In the genomic region with DNA sequence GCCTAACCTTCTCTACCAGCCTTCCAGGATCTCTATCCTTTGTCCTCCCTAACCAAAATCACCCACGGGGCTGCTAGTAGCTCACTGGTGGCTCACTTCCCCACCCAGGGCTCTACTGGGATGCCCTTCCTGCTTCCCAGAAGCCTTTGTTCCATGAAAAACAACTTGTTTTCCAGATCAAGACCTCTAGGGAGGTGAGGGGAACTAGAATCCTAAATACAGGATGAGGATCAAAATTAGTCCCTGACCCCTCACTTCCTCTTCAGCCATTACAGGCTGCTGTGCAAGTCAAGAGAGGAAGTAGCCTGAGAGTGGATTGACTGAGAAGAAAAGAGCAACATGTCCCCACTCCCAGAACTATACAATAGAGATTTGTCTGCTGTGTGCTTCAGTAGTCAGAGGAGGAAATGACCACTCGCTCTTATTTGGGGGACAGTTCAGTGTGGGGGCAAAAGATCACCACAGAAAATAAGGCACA, we compare ENCODE assay signal across 9 mouse cellular contexts.
A peak's percentile ranks its signal among the peaks of the same experiment; 100 is the strongest.
DNase-seq lines count a peak whose midpoint lies in the region; ATAC-seq and TF ChIP-seq lines count a peak whose summit lies in the region.
"Had no signal": no experiment of that assay in that cellular context is flagged by ENCODE, and none has a peak within 500 bp of the region (broad histone marks: within the 10 kb centered on the region; RNA-seq: fewer than 3 reads in every experiment).

No protein-coding gene starts in this region.

- H3K27me3 ChIP-seq in lung, embryonic 14.5 days (ENCODE audit: insufficient read depth, low read length) = no peaks in the 10 kb centered on the region
- no peaks in the 10 kb centered on the region for H3K27me3 ChIP-seq in intestine, embryonic 16.5 days (replicated peaks; ENCODE audit: control insufficient read depth, insufficient read depth, low read length)
- no peaks in the 10 kb centered on the region for H3K27me3 ChIP-seq in neural tube, embryonic 15.5 days (replicated peaks)
- H3K27me3 ChIP-seq: liver, embryonic 15.5 days had no signal

- no peaks in the 10 kb centered on the region for H3K36me3 ChIP-seq in lung, embryonic 14.5 days (ENCODE audit: insufficient read depth)
- H3K36me3 ChIP-seq in intestine, embryonic 16.5 days (ENCODE audit: control insufficient read depth, insufficient read depth, low read length) = no peaks in the 10 kb centered on the region
- no peaks in the 10 kb centered on the region for H3K36me3 ChIP-seq in neural tube, embryonic 15.5 days
- H3K36me3 ChIP-seq: liver, embryonic 15.5 days had no signal

- no peaks in the 10 kb centered on the region for H3K9me3 ChIP-seq in lung, embryonic 14.5 days (ENCODE audit: low read depth, low read length)
- no peaks in the 10 kb centered on the region for H3K9me3 ChIP-seq in intestine, embryonic 16.5 days (ENCODE audit: control insufficient read depth, low read length)
- no peaks in the 10 kb centered on the region for H3K9me3 ChIP-seq in neural tube, embryonic 15.5 days (replicated peaks)
- H3K9me3 ChIP-seq: liver, embryonic 15.5 days had no signal

- TF ChIP-seq CTCF in lung, embryonic 14.5 days (IDR thresholded peaks at IDR 0.05; ENCODE audit: low read depth) = no peak
- TF ChIP-seq CTCF in lung, adult 2 months (IDR thresholded peaks at IDR 0.05; ENCODE audit: insufficient read depth, low read length) = no peak

- H3K27ac ChIP-seq in lung, embryonic 14.5 days (ENCODE audit: low read depth) = peak overlapping the region; percentile 70; the same call in 1 of the 2 replicates
- no peak overlapping the region for H3K27ac ChIP-seq in intestine, embryonic 16.5 days (ENCODE audit: low read length)
- peak overlapping the region; percentile 41 for H3K27ac ChIP-seq in neural tube, embryonic 15.5 days (replicated peaks)
- H3K27ac ChIP-seq: liver, embryonic 15.5 days had no signal

- WGBS in lung, embryonic 14.5 days = 62% methylated on average over 2 of the region's 2 CpGs
- 30% methylated on average over 2 of the region's 2 CpGs for WGBS in lung, adult 2 months
- WGBS in intestine, embryonic 16.5 days = 71% methylated on average over 2 of the region's 2 CpGs
- WGBS in neural tube, embryonic 15.5 days = 68% methylated on average over 2 of the region's 2 CpGs

- H3K9ac ChIP-seq in lung, embryonic 14.5 days = no peak overlapping the region
- no peak overlapping the region for H3K9ac ChIP-seq in intestine, embryonic 16.5 days (ENCODE audit: low read depth, low read length)
- no peak overlapping the region for H3K9ac ChIP-seq in neural tube, embryonic 15.5 days (replicated peaks)
- H3K9ac ChIP-seq: liver, embryonic 15.5 days had no signal

- DNase-seq in adrenal gland, postnatal 14 days = peak; percentile 30
- DNase-seq in adrenal gland, adult 2 months = no peak
- peak; percentile 56 for DNase-seq in lung, embryonic 14.5 days
- DNase-seq in lung, adult 2 months = no peak
- DNase-seq in left cerebral cortex, postnatal 25 days (ENCODE audit: low spot score in 2 of 2) = no peak
- no peak for DNase-seq in yolk sac, embryonic 10.5 days (ENCODE audit: low spot score)

- TF ChIP-seq POLR2A in lung, adult 2 months (IDR thresholded peaks at IDR 0.05; ENCODE audit: borderline replicate concordance, extremely low read depth, low read depth, low read length) = no peak

- H3K4me1 ChIP-seq in lung, embryonic 14.5 days (ENCODE audit: insufficient read depth) = no peaks in the 10 kb centered on the region
- peaks cover 9% of the 10 kb centered on the region for H3K4me1 ChIP-seq in lung, adult 2 months (ENCODE audit: control insufficient read depth, insufficient read depth, low read length)
- H3K4me1 ChIP-seq in intestine, embryonic 16.5 days (ENCODE audit: control insufficient read depth, insufficient read depth, low read length) = 0 out of 2 replicates have a peak, but pooled peaks cover 3% of the 10 kb centered on the region
- H3K4me1 ChIP-seq in neural tube, embryonic 15.5 days = peaks cover 7% of the 10 kb centered on the region; the same call in 1 of the 2 replicates
- H3K4me1 ChIP-seq: liver, embryonic 15.5 days had no signal

- H3K4me3 ChIP-seq in lung, embryonic 14.5 days (ENCODE audit: low read depth, low read length) = no peak overlapping the region
- H3K4me3 ChIP-seq in lung, adult 2 months (replicated peaks; ENCODE audit: extremely low read depth, low read depth, low read length) = no peak overlapping the region
- no peak overlapping the region for H3K4me3 ChIP-seq in intestine, embryonic 16.5 days (ENCODE audit: low read length)
- H3K4me3 ChIP-seq in neural tube, embryonic 15.5 days (replicated peaks) = no peak overlapping the region
- H3K4me3 ChIP-seq: liver, embryonic 15.5 days had no signal

- ATAC-seq in lung, embryonic 14.5 days (ENCODE audit: insufficient read depth) = peak; percentile 41; the same call in 1 of the 2 replicates
- ATAC-seq in intestine, embryonic 16.5 days = peak; percentile 68
- ATAC-seq in neural tube, embryonic 15.5 days (ENCODE audit: low FRiP score) = no peak

- intact Hi-C loops in left cerebral cortex, postnatal 25 days (cut with DNase I) = no loop called here

- no peak overlapping the region for H3K4me2 ChIP-seq in lung, embryonic 14.5 days
- no peak overlapping the region for H3K4me2 ChIP-seq in intestine, embryonic 16.5 days (ENCODE audit: low read depth, low read length)
- H3K4me2 ChIP-seq in neural tube, embryonic 15.5 days = no peak overlapping the region
- H3K4me2 ChIP-seq: liver, embryonic 15.5 days had no signal

Comparison
In these comparisons a context has a peak if more than half of its experiments do, and no peak if none do; other contexts are left out.
1. DNase-seq: peak in adrenal gland, postnatal 14 days (single experiment) and lung, embryonic 14.5 days (single experiment); none in adrenal gland, adult 2 months (single experiment), lung, adult 2 months (single experiment), left cerebral cortex, postnatal 25 days (0 of 2) and yolk sac, embryonic 10.5 days (single experiment).